In genomic region chr10:125266322-125266721, GRCm38 (mm10) we compare ENCODE assay signal across 20 mouse cellular contexts.
A peak's percentile ranks its signal among the peaks of the same experiment; 100 is the strongest.
DNase-seq lines count a peak whose midpoint lies in the region; ATAC-seq and TF ChIP-seq lines count a peak whose summit lies in the region.
"Had no signal": no experiment of that assay in that cellular context is flagged by ENCODE, and none has a peak within 500 bp of the region (broad histone marks: within the 10 kb centered on the region; RNA-seq: fewer than 3 reads in every experiment).

No protein-coding gene starts in this region.

- no peak for TF ChIP-seq CTCF in forebrain, postnatal 0 days (IDR thresholded peaks at IDR 0.05; ENCODE audit: low read depth)
- TF ChIP-seq CTCF in heart, postnatal 0 days (IDR thresholded peaks at IDR 0.05; ENCODE audit: low read depth): no peak
- TF ChIP-seq CTCF in stomach, postnatal 0 days (IDR thresholded peaks at IDR 0.05; ENCODE audit: low read depth): no peak

- ATAC-seq in forebrain, postnatal 0 days: no peak
- no peak for ATAC-seq in heart, postnatal 0 days (ENCODE audit: insufficient read depth, low read depth)
- no peak; the same call in 1 of the 2 replicates for ATAC-seq in intestine, embryonic 15.5 days
- no peak for ATAC-seq in stomach, postnatal 0 days (ENCODE audit: low FRiP score, low TSS enrichment)
- no peak for ATAC-seq in erythroid progenitor cell, adult 5-6 weeks (replicated peaks; ENCODE audit: low FRiP score, poor library complexity, severe bottlenecking)
- ATAC-seq: CD4-positive, CD25-positive, alpha-beta regulatory T cell, adult 4 months; inflammation-experienced regulatory T-cells, adult 6 months; liver, embryonic 12.5 days had no signal

- no peaks in the 10 kb centered on the region for H3K36me3 ChIP-seq in forebrain, postnatal 0 days (ENCODE audit: insufficient read depth)
- H3K36me3 ChIP-seq in forebrain, embryonic 10.5 days (replicated peaks): no peaks in the 10 kb centered on the region
- H3K36me3 ChIP-seq in heart, postnatal 0 days (replicated peaks; ENCODE audit: control insufficient read depth, insufficient read depth, low read length): no peaks in the 10 kb centered on the region
- no peaks in the 10 kb centered on the region for H3K36me3 ChIP-seq in intestine, embryonic 15.5 days
- no peaks in the 10 kb centered on the region for H3K36me3 ChIP-seq in stomach, postnatal 0 days (ENCODE audit: control insufficient read depth, insufficient read depth, low read length)
- H3K36me3 ChIP-seq: embryonic facial prominence, embryonic 15.5 days; limb, embryonic 12.5 days; liver, embryonic 12.5 days; midbrain, embryonic 10.5 days had no signal

- H3K4me3 ChIP-seq in forebrain, postnatal 0 days (ENCODE audit: low read depth, low read length): no peak overlapping the region
- no peak overlapping the region for H3K4me3 ChIP-seq in forebrain, embryonic 10.5 days
- no peak overlapping the region for H3K4me3 ChIP-seq in heart, postnatal 0 days (ENCODE audit: low read depth, low read length)
- H3K4me3 ChIP-seq in intestine, embryonic 15.5 days (replicated peaks): no peak overlapping the region
- H3K4me3 ChIP-seq in stomach, postnatal 0 days (ENCODE audit: low read depth, low read length): no peak overlapping the region
- H3K4me3 ChIP-seq: embryonic facial prominence, embryonic 15.5 days; limb, embryonic 12.5 days; liver, embryonic 12.5 days; midbrain, embryonic 10.5 days had no signal

- H3K27me3 ChIP-seq in forebrain, postnatal 0 days (ENCODE audit: insufficient read depth, low read length): no peaks in the 10 kb centered on the region
- no peaks in the 10 kb centered on the region for H3K27me3 ChIP-seq in forebrain, embryonic 10.5 days (ENCODE audit: poor library complexity, severe bottlenecking)
- no peaks in the 10 kb centered on the region for H3K27me3 ChIP-seq in heart, postnatal 0 days (ENCODE audit: control insufficient read depth, insufficient read depth, low read length)
- no peaks in the 10 kb centered on the region for H3K27me3 ChIP-seq in intestine, embryonic 15.5 days (replicated peaks)
- no peaks in the 10 kb centered on the region for H3K27me3 ChIP-seq in stomach, postnatal 0 days (ENCODE audit: control insufficient read depth, insufficient read depth, low read length)
- H3K27me3 ChIP-seq: embryonic facial prominence, embryonic 15.5 days; limb, embryonic 12.5 days; liver, embryonic 12.5 days had no signal

- H3K9ac ChIP-seq in forebrain, postnatal 0 days: no peak overlapping the region
- no peak overlapping the region for H3K9ac ChIP-seq in heart, postnatal 0 days (replicated peaks; ENCODE audit: low read depth, low read length)
- H3K9ac ChIP-seq in intestine, embryonic 15.5 days: no peak overlapping the region
- H3K9ac ChIP-seq in stomach, postnatal 0 days (ENCODE audit: low read length): no peak overlapping the region
- H3K9ac ChIP-seq: embryonic facial prominence, embryonic 15.5 days; hindbrain, embryonic 14.5 days; limb, embryonic 12.5 days; liver, embryonic 12.5 days had no signal

- TF ChIP-seq EP300 in heart, postnatal 0 days (IDR thresholded peaks at IDR 0.05; ENCODE audit: low read depth): no peak
- no peak for TF ChIP-seq EP300 in stomach, postnatal 0 days (optimal IDR thresholded peaks at IDR 0.05)

- 0 out of 2 replicates have a peak, but pooled peaks cover 4% of the 10 kb centered on the region for H3K4me1 ChIP-seq in forebrain, postnatal 0 days (ENCODE audit: insufficient read depth)
- no peaks in the 10 kb centered on the region for H3K4me1 ChIP-seq in forebrain, embryonic 10.5 days
- 0 out of 2 replicates have a peak, but pooled peaks cover 13% of the 10 kb centered on the region for H3K4me1 ChIP-seq in heart, postnatal 0 days (ENCODE audit: control insufficient read depth, insufficient read depth)
- H3K4me1 ChIP-seq in intestine, embryonic 15.5 days (replicated peaks): no peaks in the 10 kb centered on the region
- H3K4me1 ChIP-seq in stomach, postnatal 0 days (replicated peaks; ENCODE audit: control insufficient read depth, insufficient read depth): no peaks in the 10 kb centered on the region
- H3K4me1 ChIP-seq: liver, embryonic 12.5 days; midbrain, embryonic 10.5 days had no signal

- no peak overlapping the region for H3K4me2 ChIP-seq in forebrain, postnatal 0 days (ENCODE audit: low read depth)
- peak overlapping the region; percentile 42 for H3K4me2 ChIP-seq in heart, postnatal 0 days (ENCODE audit: low read depth, low read length)
- no peak overlapping the region for H3K4me2 ChIP-seq in intestine, embryonic 15.5 days (replicated peaks)
- no peak overlapping the region for H3K4me2 ChIP-seq in stomach, postnatal 0 days (replicated peaks; ENCODE audit: low read depth)
- H3K4me2 ChIP-seq: embryonic facial prominence, embryonic 15.5 days; hindbrain, embryonic 14.5 days; limb, embryonic 12.5 days; liver, embryonic 12.5 days had no signal

- peak; percentile 7 for DNase-seq in forebrain, postnatal 0 days
- no peak for DNase-seq in forebrain, embryonic 10.5 days (ENCODE audit: extremely low spot score, low spot score)
- no peak for DNase-seq in heart, postnatal 0 days (ENCODE audit: low spot score)
- DNase-seq in heart, adult 8-10 months (ENCODE audit: low spot score): no peak
- DNase-seq in stomach, postnatal 0 days (ENCODE audit: low spot score): no peak
- DNase-seq: cerebellum, adult 9-11 months; gastrocnemius, postnatal 10 days; layer of hippocampus, postnatal 36 days; lung, postnatal 4 days; thymus, adult 2 months; thymus, postnatal 4 days had no signal

- no peaks in the 10 kb centered on the region for H3K9me3 ChIP-seq in forebrain, postnatal 0 days (ENCODE audit: low read length)
- no peaks in the 10 kb centered on the region for H3K9me3 ChIP-seq in forebrain, embryonic 10.5 days
- no peaks in the 10 kb centered on the region for H3K9me3 ChIP-seq in heart, postnatal 0 days (replicated peaks; ENCODE audit: control insufficient read depth, low read length)
- H3K9me3 ChIP-seq in intestine, embryonic 15.5 days: no peaks in the 10 kb centered on the region
- no peaks in the 10 kb centered on the region for H3K9me3 ChIP-seq in stomach, postnatal 0 days (ENCODE audit: control insufficient read depth, low read length)
- H3K9me3 ChIP-seq: embryonic facial prominence, embryonic 15.5 days; limb, embryonic 12.5 days; liver, embryonic 12.5 days; midbrain, embryonic 10.5 days had no signal

- no peak overlapping the region for H3K27ac ChIP-seq in forebrain, postnatal 0 days (ENCODE audit: low read depth, low read length)
- no peak overlapping the region for H3K27ac ChIP-seq in forebrain, embryonic 10.5 days
- H3K27ac ChIP-seq in heart, postnatal 0 days (ENCODE audit: low read depth): 0 out of 2 replicates have a peak overlapping the region, but pooled peaks have one; percentile 0
- H3K27ac ChIP-seq in intestine, embryonic 15.5 days: peak overlapping the region; percentile 37; the same call in 1 of the 2 replicates
- H3K27ac ChIP-seq in stomach, postnatal 0 days (replicated peaks): 0 out of 2 replicates have a peak overlapping the region, but pooled peaks have one; percentile 31
- H3K27ac ChIP-seq: embryonic facial prominence, embryonic 15.5 days; hindbrain, embryonic 14.5 days; limb, embryonic 12.5 days; liver, embryonic 12.5 days; midbrain, embryonic 10.5 days had no signal

- WGBS in forebrain, postnatal 0 days: 39% methylated on average over 4 of the region's 4 CpGs
- WGBS in forebrain, embryonic 10.5 days: 80% methylated on average over 4 of the region's 4 CpGs
- WGBS in heart, postnatal 0 days: 12% methylated on average over 4 of the region's 4 CpGs
- 45% methylated on average over 4 of the region's 4 CpGs for WGBS in intestine, embryonic 15.5 days
- WGBS in stomach, postnatal 0 days: 47% methylated on average over 4 of the region's 4 CpGs

Comparison
In these comparisons a context has a peak if more than half of its experiments do, and no peak if none do; other contexts are left out.
1. H3K27ac ChIP-seq: peak in heart, postnatal 0 days (single experiment), intestine, embryonic 15.5 days (single experiment) and stomach, postnatal 0 days (single experiment); none in forebrain, postnatal 0 days (single experiment) and forebrain, embryonic 10.5 days (single experiment).